Mouse (Mus musculus): ENCODE data around the gene Trip12.

Gene Trip12

GRCm38 (mm10) chr1:84777455-84777854 lies 62.9 kb downstream of the Trip12 start:
- DNase-seq, result no peak

GRCm38 (mm10) chr1:84758843-84759242 lies 81.5 kb downstream of the Trip12 start:
- no peak for DNase-seq

- no peak for DNase-seq
These were observed 98.2 kb downstream of the Trip12 start for GRCm38 (mm10) chr1:84742156-84742555.

GRCm38 (mm10) chr1:84740080-84740479 lies 100.2 kb downstream of the Trip12 start:
- no peak for DNase-seq

- no peak for DNase-seq
These were observed 103.2 kb downstream of the Trip12 start for GRCm38 (mm10) chr1:84737097-84737496.

- DNase-seq, result no peak
These were observed 106.5 kb downstream of the Trip12 start for GRCm38 (mm10) chr1:84733799-84734198.

GRCm38 (mm10) chr1:84731763-84732162 lies 108.6 kb downstream of the Trip12 start:
- DNase-seq, result no peak

GRCm38 (mm10) chr1:84722841-84723240 lies 117.5 kb downstream of the Trip12 start:
- DNase-seq, result no peak

- DNase-seq, result no peak
These were observed 117.9 kb downstream of the Trip12 start for GRCm38 (mm10) chr1:84722371-84722770.

- DNase-seq, result no peak
These were observed 118.4 kb downstream of the Trip12 start for GRCm38 (mm10) chr1:84721942-84722341.

GRCm38 (mm10) chr1:84709810-84710785 lies 130.2 kb downstream of the Trip12 start:
- DNase-seq, result peak; percentile 82

- no peak for DNase-seq
These were observed 130.9 kb downstream of the Trip12 start for GRCm38 (mm10) chr1:84709406-84709805.

- DNase-seq, result no peak
These were observed 140.1 kb downstream of the Trip12 start for GRCm38 (mm10) chr1:84700254-84700653.

- peak; percentile 90 for DNase-seq
These were observed 143.2 kb downstream of the Trip12 start for GRCm38 (mm10) chr1:84697136-84697535.

- peak; percentile 75 for DNase-seq
These were observed 144.6 kb downstream of the Trip12 start, which contains the start of gene Dner for GRCm38 (mm10) chr1:84695517-84696411. Gene Dner (minus strand): TSS chr1:84696221.

- peak; percentile 68 for DNase-seq
These were observed 145.4 kb downstream of the Trip12 start for GRCm38 (mm10) chr1:84694688-84695474.

GRCm38 (mm10) chr1:84677910-84678309 lies 162.4 kb downstream of the Trip12 start:
- no peak for DNase-seq

Data from right cerebral cortex, postnatal 4 days (tissue).